Mouse (Mus musculus) liver, embryonic 12.5 days (tissue): Measurements from ENCODE around the gene Osbpl10. TPM values are rescaled to one million over a fixed set of nuclear protein-coding genes. Genes with fewer than 3 reads are reported as not detected.

Experiments
- ATAC-seq: fragments of 200-750 bp; cut with Nextera tagmentation; 2 replicates; pipeline ENCODE4 v1.8.0; 2017; ENCODE audit warnings: moderate number of reproducible peaks, mild to moderate bottlenecking, moderate library complexity
- H3K27ac ChIP-seq: fragments of 300-500 bp; sonication (generic); 2 replicates; pipeline ENCODE4 v1.5.1; 2016; ENCODE audit warnings: mild to moderate bottlenecking
- H3K27me3 ChIP-seq: fragments of 300-500 bp; sonication (generic); replicated peaks from 2 replicates; pipeline ENCODE4 v1.6.1; 2016; ENCODE audit warnings: mild to moderate bottlenecking, moderate library complexity
- H3K36me3 ChIP-seq: fragments of 300-500 bp; sonication (generic); 2 replicates; pipeline ENCODE4 v1.6.1; 2016; ENCODE audit warnings: mild to moderate bottlenecking, moderate library complexity
- H3K4me1 ChIP-seq: fragments of 300-500 bp; sonication (generic); 2 replicates; pipeline ENCODE4 v1.6.1; 2016
- H3K4me2 ChIP-seq: fragments of 300-500 bp; sonication (generic); 2 replicates; pipeline ENCODE4 v1.6.1; 2016; ENCODE audit warnings: mild to moderate bottlenecking, moderate library complexity
- H3K4me3 ChIP-seq: fragments of 300-500 bp; sonication (generic); 2 replicates; pipeline ENCODE4 v1.5.1; 2016; ENCODE audit warnings: mild to moderate bottlenecking, moderate library complexity
- H3K9ac ChIP-seq: fragments of 300-500 bp; sonication (generic); 2 replicates; pipeline ENCODE4 v1.6.1; 2016; ENCODE audit warnings: mild to moderate bottlenecking, moderate library complexity
- H3K9me3 ChIP-seq: fragments of 300-500 bp; sonication (generic); replicated peaks from 2 replicates; pipeline ENCODE4 v1.6.1; 2016; ENCODE audit warnings: mild to moderate bottlenecking, moderate library complexity
- WGBS: fragments of 180-500 bp; shearing (Covaris S2); methylation state at CpG from one replicate; pipeline ENCODE4 v1.1.7; 2016; ENCODE audit not compliant: insufficient replicate concordance; 5-methylcytosine and 5-hydroxymethylcytosine counted together
- polyA plus RNA-seq: library from polyadenylated mRNA; unstranded; fragments of >200 nt; fragmentation: Nextera tagmentation; extraction: Ambion mirVana; gene quantifications from 2 replicates; pipeline ENCODE4 v1.2.1, GENCODE M21; 2016

Gene Osbpl10
- polyA plus RNA-seq, 1 experiment from 2014 or later = 0.55 TPM

DNA sequence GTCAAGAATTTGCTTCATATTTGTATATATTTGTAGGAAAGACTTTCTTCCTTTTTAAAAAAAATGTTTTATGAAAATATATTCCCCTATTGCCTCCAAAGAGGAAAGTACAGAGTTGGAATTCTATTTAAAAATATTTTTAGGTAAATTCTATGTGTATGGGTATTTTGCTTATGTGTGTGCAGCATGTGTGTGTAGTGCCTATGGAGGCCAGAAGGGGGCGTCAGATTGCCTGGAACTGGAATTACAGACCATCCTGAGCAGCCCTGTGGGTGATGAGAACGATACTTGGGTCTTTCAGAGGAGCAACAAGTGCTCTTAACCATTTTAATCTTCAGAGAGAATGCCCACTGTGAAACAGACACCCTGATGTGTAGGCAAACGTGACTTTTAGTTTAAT, 132.3 kb downstream of the Osbpl10 start:
- no peak overlapping the region for H3K4me3 ChIP-seq
- no peak overlapping the region for H3K4me2 ChIP-seq
- WGBS = 53% methylated on average over 3 of the region's 3 CpGs
- no peaks in the 10 kb centered on the region for H3K27me3 ChIP-seq
- no peak overlapping the region for H3K27ac ChIP-seq
- no peak for ATAC-seq
- no peaks in the 10 kb centered on the region for H3K4me1 ChIP-seq
- no peaks in the 10 kb centered on the region for H3K36me3 ChIP-seq
- H3K9ac ChIP-seq = no peak overlapping the region
- H3K9me3 ChIP-seq = no peaks in the 10 kb centered on the region

DNA sequence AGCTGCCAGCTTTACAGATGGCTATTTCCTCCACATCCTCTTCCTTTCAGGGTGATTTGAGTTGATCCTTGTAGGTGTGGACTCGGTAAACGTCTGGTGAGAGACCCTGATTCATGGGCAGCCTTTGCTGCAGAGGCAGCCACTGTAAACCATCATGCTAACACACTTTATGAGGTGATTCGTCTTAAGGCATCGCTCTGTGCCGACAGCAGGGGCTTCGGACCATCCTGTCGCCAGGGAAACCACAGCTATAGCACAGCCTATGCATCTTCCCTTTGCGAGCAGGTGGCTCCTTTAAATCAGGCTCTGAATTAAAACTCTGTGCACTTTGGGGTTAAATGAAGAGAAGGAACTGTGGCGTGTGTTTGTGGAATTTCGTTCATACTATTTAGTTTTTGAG, 138.9 kb downstream of the Osbpl10 start:
- WGBS = 69% methylated on average over 10 of the region's 10 CpGs
- H3K27me3 ChIP-seq = no peaks in the 10 kb centered on the region
- H3K4me3 ChIP-seq = no peak overlapping the region
- H3K27ac ChIP-seq = no peak overlapping the region
- H3K9ac ChIP-seq = no peak overlapping the region
- ATAC-seq = no peak
- no peaks in the 10 kb centered on the region for H3K36me3 ChIP-seq
- H3K9me3 ChIP-seq = no peaks in the 10 kb centered on the region
- H3K4me2 ChIP-seq = no peak overlapping the region
- no peaks in the 10 kb centered on the region for H3K4me1 ChIP-seq

DNA sequence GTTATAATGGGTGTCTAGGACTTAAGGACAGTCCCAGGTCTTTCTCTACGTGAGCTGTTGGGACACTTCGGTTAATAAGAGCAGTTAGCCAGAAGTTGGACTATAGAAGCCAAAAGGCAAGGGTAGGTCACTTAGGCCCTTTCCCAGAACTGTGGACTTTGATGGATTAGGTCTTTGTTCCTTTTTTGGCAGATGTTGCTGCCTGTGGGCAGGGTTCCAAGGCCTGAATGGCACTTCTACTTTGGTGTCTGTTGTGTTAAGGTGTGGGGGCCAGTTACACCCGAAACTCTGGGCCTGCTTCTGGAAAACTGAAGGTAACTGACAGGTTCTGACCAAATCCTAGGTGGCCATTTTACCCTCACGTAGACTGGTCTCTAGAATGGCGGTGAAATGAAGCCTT, 141.9 kb downstream of the Osbpl10 start:
- Histone ChIP-seq H3K27ac (no peak overlapping the region), H3K4me2 (no peak overlapping the region), H3K4me3 (no peak overlapping the region), H3K36me3 (no peaks in the 10 kb centered on the region), H3K4me1 (no peaks in the 10 kb centered on the region), H3K27me3 (no peaks in the 10 kb centered on the region), H3K9me3 (no peaks in the 10 kb centered on the region), H3K9ac (no peak overlapping the region)
- no peak for ATAC-seq
- 74% methylated on average over 5 of the region's 5 CpGs for WGBS

DNA sequence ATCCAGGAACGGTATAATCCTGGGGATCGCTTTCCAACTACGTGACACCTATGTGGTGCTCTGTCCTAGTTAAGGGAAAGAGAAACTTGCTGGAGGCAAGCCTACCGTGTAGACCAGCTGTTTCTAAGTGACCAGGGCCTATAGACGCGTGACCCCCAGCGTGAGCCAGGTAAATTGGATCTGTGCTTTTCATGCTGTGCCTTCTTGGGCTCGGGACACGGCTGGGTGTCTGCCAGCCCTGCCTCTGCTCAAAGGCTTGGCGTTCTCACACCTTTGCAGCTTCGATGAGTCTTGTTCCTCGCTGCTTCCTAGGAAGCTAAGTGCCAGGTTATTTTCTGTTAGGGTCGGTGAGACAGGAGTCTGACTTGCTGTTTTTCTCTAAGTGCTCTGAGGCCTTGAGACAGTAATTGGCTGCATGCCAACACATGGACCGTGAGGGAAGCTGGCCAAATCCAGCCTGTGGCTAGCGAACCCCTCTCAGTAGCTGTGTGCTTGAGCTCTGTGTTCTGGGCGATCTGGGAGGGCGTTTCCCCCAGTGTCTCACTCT, 142.4 kb downstream of the Osbpl10 start:
- ATAC-seq = no peak
- no peak overlapping the region for H3K27ac ChIP-seq
- H3K36me3 ChIP-seq = no peaks in the 10 kb centered on the region
- H3K4me3 ChIP-seq = no peak overlapping the region
- H3K9ac ChIP-seq = no peak overlapping the region
- no peak overlapping the region for H3K4me2 ChIP-seq
- WGBS = 70% methylated on average over 17 of the region's 17 CpGs
- no peaks in the 10 kb centered on the region for H3K4me1 ChIP-seq
- H3K9me3 ChIP-seq = no peaks in the 10 kb centered on the region
- H3K27me3 ChIP-seq = no peaks in the 10 kb centered on the region

DNA sequence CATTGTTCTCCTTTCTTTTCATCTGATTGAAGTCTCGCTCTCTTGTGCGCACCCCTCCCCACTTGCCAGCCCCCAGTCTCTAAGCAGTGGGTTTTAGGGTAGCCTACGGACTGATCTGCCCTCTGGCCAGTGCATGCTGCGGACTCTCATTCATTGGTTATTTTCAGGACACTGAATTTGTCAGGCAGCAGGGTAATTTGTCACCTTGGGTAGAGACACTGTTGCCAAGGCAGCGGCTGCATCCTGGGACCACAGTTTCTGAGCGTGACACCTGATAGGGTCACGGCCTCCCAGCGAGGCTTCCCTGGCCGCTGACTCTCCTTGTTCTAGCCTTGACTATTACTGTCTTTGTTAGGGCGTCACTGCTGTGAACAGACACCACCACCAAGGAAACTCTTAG, 149.0 kb downstream of the Osbpl10 start:
- H3K9ac ChIP-seq = no peak overlapping the region
- 67% methylated on average over 10 of the region's 10 CpGs for WGBS
- no peaks in the 10 kb centered on the region for H3K9me3 ChIP-seq
- no peak overlapping the region for H3K27ac ChIP-seq
- no peaks in the 10 kb centered on the region for H3K4me1 ChIP-seq
- H3K27me3 ChIP-seq = no peaks in the 10 kb centered on the region
- ATAC-seq = no peak
- H3K4me3 ChIP-seq = no peak overlapping the region
- H3K36me3 ChIP-seq = no peaks in the 10 kb centered on the region
- H3K4me2 ChIP-seq = no peak overlapping the region

DNA sequence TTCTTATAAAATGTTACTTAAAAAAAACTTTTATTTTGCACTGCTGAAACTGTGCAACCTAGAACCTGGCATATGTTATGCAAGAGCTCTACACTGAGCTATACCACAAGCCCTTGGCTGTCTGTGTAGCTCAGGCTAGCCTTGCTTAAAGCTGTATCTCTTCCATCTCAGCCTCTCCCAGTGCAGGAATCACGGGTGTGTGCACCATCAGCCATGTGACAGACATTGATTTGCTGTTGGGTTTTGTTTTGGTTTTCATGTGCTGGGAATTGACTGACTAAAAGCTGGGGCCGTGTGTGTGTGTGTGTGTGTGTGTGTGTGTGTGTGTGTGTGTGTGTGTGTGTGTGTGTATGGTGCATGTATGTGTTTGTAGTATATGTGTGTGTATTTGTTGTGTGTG, 155.6 kb downstream of the Osbpl10 start:
- no peaks in the 10 kb centered on the region for H3K36me3 ChIP-seq
- no peaks in the 10 kb centered on the region for H3K9me3 ChIP-seq
- WGBS = 40% methylated on average over 2 of the region's 2 CpGs
- no peak for ATAC-seq
- no peaks in the 10 kb centered on the region for H3K4me1 ChIP-seq
- H3K4me3 ChIP-seq = no peak overlapping the region
- no peak overlapping the region for H3K27ac ChIP-seq
- H3K4me2 ChIP-seq = no peak overlapping the region
- H3K9ac ChIP-seq = no peak overlapping the region
- no peaks in the 10 kb centered on the region for H3K27me3 ChIP-seq

DNA sequence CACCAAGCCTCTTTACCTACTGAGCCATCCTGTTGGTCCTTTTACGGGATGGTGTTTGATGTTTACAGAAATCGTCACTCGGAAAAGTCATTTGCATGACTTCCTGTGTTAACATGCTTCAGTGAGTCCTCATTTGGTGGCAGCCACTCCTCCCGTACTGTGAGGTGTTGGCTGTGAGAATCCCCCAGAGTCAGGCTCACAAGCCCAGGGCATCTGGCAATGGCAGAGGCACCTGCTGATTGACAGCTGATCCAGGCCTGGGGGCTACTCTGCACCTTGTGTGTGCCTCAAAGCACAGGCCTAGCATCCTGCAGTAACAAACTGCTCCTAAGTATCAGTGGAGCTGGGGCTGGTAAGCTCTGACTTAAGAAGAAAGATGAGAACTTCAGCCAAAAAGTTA, 156.4 kb downstream of the Osbpl10 start:
- Histone ChIP-seq H3K9ac (no peak overlapping the region), H3K9me3 (no peaks in the 10 kb centered on the region), H3K27me3 (no peaks in the 10 kb centered on the region), H3K4me1 (no peaks in the 10 kb centered on the region), H3K4me3 (no peak overlapping the region), H3K4me2 (no peak overlapping the region), H3K36me3 (no peaks in the 10 kb centered on the region), H3K27ac (no peak overlapping the region)
- ATAC-seq = no peak
- WGBS = 61% methylated on average over 4 of the region's 4 CpGs

DNA sequence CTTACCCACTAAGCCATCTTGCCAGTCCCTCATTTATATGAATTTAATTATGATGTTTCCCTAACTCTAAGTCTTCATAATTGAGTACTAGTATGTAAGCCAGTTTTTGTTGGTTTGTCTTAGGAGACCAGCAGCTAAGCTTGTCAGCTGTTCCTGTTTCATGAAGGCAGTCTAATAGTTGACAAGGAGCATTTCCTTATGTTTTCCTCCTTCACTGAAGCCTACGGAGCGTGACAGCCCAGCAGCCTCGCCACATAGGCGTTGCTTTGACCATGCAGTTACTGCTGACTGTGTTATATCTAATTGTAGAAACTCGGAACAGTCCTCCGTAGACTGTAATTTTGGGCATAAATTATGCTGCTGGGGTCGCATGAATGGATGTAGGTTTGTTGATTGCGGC, 157.0 kb downstream of the Osbpl10 start:
- Histone ChIP-seq H3K4me1 (no peaks in the 10 kb centered on the region), H3K4me3 (no peak overlapping the region), H3K9ac (no peak overlapping the region), H3K36me3 (no peaks in the 10 kb centered on the region), H3K9me3 (no peaks in the 10 kb centered on the region), H3K27me3 (no peaks in the 10 kb centered on the region), H3K4me2 (no peak overlapping the region), H3K27ac (no peak overlapping the region)
- ATAC-seq = no peak
- WGBS = 70% methylated on average over 8 of the region's 8 CpGs

DNA sequence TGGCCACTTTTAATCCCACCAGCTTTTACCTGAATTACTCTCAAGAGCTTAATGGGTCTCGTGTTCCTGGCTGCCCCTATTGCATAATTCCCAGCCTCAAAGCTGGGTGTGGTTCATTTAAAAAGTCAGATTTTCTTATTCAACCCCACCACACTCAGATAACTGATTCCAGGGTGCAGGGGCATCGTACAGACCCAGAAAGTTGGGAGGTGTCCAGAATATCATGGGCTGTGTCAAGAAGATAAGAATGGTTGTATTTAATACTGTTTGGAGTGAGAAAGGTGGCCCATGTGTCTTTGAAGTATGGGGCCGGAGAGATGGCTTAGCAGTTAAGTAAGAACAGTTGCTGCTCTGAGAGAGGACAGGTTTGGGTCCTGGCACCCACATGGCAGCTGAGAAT, 159.5 kb downstream of the Osbpl10 start:
- Histone ChIP-seq H3K4me3 (no peak overlapping the region), H3K27me3 (no peaks in the 10 kb centered on the region), H3K4me1 (no peaks in the 10 kb centered on the region), H3K27ac (no peak overlapping the region), H3K9me3 (no peaks in the 10 kb centered on the region), H3K4me2 (no peak overlapping the region), H3K36me3 (no peaks in the 10 kb centered on the region), H3K9ac (no peak overlapping the region)
- no peak for ATAC-seq
- WGBS = 34% methylated on average over 3 of the region's 3 CpGs

DNA sequence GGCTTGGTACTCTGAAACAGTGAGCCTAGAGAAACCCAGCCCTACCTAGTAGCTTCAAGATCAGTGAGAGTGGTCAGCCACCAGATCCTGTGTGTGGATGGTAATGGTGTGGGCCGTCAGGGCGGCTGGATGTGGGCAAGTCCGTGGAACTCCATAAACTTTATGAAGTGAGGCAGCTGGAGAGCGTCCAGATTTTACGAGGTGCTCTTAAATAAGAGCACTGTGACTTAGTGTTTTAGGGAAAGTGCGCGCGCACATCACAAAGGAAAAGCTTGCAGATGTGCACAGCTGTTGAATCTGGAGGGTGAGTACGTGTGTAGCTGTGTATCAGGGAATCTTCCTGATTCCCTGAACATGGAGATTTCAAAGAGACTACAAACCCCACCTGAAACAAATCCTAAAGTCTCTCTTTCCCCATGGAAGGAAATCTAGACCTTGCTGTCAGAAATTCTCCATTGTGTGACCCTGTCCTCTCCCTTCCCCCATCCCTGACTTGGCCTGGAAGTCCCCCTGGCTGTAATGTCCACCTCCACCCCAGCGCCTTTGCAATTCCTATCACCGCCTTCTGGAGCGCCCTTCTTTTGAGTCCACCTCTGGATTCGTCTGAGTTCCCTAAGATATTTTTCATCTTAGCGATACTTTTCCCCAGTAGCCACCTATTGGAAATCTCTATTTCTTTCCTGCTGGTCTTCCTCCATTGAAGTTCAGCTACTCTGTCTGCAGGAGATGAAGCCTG, 161.4 kb downstream of the Osbpl10 start:
- no peak for ATAC-seq
- H3K4me3 ChIP-seq = no peak overlapping the region
- no peak overlapping the region for H3K27ac ChIP-seq
- 72% methylated on average over 14 of the region's 14 CpGs for WGBS
- no peaks in the 10 kb centered on the region for H3K4me1 ChIP-seq
- no peaks in the 10 kb centered on the region for H3K9me3 ChIP-seq
- no peaks in the 10 kb centered on the region for H3K27me3 ChIP-seq
- no peak overlapping the region for H3K4me2 ChIP-seq
- H3K9ac ChIP-seq = no peak overlapping the region
- H3K36me3 ChIP-seq = no peaks in the 10 kb centered on the region

DNA sequence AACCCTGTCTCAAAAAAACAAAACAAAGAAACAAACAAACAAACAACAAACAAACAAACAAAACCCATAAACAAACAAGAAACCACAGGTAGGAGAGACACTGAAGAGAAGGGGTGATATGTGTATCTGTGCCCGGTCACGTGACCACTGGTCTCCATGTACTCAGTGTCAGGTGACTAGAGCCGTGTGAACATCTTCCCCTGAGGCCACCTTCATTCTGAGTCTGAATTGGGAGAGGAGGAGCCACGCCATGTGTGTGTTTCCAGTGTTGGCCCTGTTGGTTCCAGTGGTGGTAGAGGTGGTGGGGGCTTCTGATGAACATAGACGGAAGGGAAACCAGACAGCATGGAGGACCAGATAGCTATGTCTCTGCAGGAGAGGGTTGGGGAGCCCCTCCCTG, 168.8 kb downstream of the Osbpl10 start:
- 64% methylated on average over 5 of the region's 5 CpGs for WGBS
- ATAC-seq = no peak
- Histone ChIP-seq H3K27ac (no peak overlapping the region), H3K27me3 (no peaks in the 10 kb centered on the region), H3K9ac (no peak overlapping the region), H3K4me2 (no peak overlapping the region), H3K36me3 (no peaks in the 10 kb centered on the region), H3K4me1 (no peaks in the 10 kb centered on the region), H3K4me3 (no peak overlapping the region), H3K9me3 (no peaks in the 10 kb centered on the region)

DNA sequence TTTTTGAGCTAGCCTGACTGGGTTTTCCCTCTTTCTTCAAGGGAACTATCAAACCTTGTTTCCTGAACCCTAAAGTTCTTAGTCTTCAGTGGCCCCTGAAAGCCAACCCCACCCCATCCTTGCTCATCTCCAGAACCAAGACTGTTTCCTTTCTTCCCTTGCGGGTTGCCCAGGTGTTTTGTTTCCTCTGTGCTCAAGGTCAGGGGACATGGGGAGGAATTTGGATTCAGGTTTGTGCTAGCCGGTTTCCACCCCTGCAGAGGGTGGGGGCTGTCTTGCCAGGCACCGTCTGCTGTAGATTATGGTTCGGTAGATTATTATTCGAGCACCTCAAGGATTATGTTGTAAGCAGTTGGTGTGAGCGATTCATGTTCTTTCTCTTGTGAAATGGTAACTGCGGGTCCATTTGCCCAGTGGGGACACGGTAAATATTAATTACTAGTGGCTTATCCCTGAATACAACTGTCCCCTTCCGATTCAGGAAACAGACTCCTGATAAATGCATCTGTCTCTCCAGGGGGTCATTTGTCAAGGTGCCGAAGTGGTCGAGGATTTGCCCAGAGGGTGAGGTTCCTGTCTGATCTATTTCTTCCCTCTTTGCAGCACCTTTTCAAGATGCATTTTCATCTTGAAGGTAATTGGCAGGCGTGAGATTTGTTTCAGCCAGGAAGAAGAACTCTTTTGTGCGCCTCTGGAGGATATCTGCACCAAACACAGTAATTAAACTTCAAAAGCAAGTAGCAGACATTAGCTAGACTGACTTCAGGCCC, 169.4 kb downstream of the Osbpl10 start:
- Histone ChIP-seq H3K27ac (no peak overlapping the region), H3K36me3 (no peaks in the 10 kb centered on the region), H3K9ac (no peak overlapping the region), H3K9me3 (no peaks in the 10 kb centered on the region), H3K4me3 (no peak overlapping the region), H3K4me1 (no peaks in the 10 kb centered on the region), H3K27me3 (no peaks in the 10 kb centered on the region), H3K4me2 (no peak overlapping the region)
- no peak for ATAC-seq
- WGBS = 63% methylated on average over 13 of the region's 13 CpGs
